Mouse (Mus musculus) kidney, embryonic 15.5 days (tissue): ENCODE data around the gene Rhou. TPM values are rescaled to one million over a fixed set of nuclear protein-coding genes. Genes with fewer than 3 reads are reported as not detected.
A peak's percentile ranks its signal among the peaks of the same experiment; 100 is the strongest.
"Not testable (repeated sequence)": the region's sequence is repeated elsewhere in the genome, so short reads cannot be mapped to it uniquely, and the experiment has no call there.

Experiments
- ATAC-seq: fragments of 200-750 bp; cut with Nextera tagmentation; replicated peaks from 2 replicates; pipeline ENCODE4 v1.8.0; 2017; ENCODE audit warnings: moderate TSS enrichment; ENCODE audit not compliant: low FRiP score
- H3K27ac ChIP-seq: fragments of 300-500 bp; sonication (generic); 2 replicates; pipeline ENCODE4 v1.5.1; 2015; ENCODE audit warnings: mild to moderate bottlenecking, inconsistent platforms
- H3K27me3 ChIP-seq: fragments of 300-500 bp; sonication (generic); 2 replicates; pipeline ENCODE4 v1.6.1; 2015; ENCODE audit warnings: inconsistent platforms
- H3K36me3 ChIP-seq: fragments of 300-500 bp; sonication (generic); 2 replicates; pipeline ENCODE4 v1.6.1; 2015; ENCODE audit warnings: inconsistent platforms
- H3K4me1 ChIP-seq: fragments of 300-500 bp; sonication (generic); 2 replicates; pipeline ENCODE4 v1.6.1; 2015; ENCODE audit warnings: inconsistent platforms
- H3K4me2 ChIP-seq: fragments of 300-500 bp; sonication (generic); 2 replicates; pipeline ENCODE4 v1.6.1; 2015; ENCODE audit warnings: moderate library complexity, mild to moderate bottlenecking, inconsistent platforms
- H3K4me3 ChIP-seq: fragments of 300-500 bp; sonication (generic); replicated peaks from 2 replicates; pipeline ENCODE4 v1.5.1; 2015; ENCODE audit warnings: mild to moderate bottlenecking, inconsistent platforms
- H3K9ac ChIP-seq: fragments of 300-500 bp; sonication (generic); 2 replicates; pipeline ENCODE4 v1.6.1; 2015; ENCODE audit warnings: mild to moderate bottlenecking, inconsistent platforms
- H3K9me3 ChIP-seq: fragments of 300-500 bp; sonication (generic); replicated peaks from 2 replicates; pipeline ENCODE4 v1.6.1; 2016; ENCODE audit warnings: inconsistent platforms
- WGBS: fragments of 180-500 bp; shearing (Covaris S2); methylation state at CpG from one replicate; pipeline ENCODE4 v1.1.7; 2015; ENCODE audit warnings: mixed read lengths; 5-methylcytosine and 5-hydroxymethylcytosine counted together
- polyA plus RNA-seq: library from polyadenylated mRNA; unstranded; fragments of >200 nt; fragmentation: Nextera tagmentation; extraction: Ambion mirVana; gene quantifications from 2 replicates; pipeline ENCODE4 v1.2.1, GENCODE M21; 2015

Gene Rhou
- polyA plus RNA-seq = 8.2 and 8.6 TPM in 2 replicates

DNA sequence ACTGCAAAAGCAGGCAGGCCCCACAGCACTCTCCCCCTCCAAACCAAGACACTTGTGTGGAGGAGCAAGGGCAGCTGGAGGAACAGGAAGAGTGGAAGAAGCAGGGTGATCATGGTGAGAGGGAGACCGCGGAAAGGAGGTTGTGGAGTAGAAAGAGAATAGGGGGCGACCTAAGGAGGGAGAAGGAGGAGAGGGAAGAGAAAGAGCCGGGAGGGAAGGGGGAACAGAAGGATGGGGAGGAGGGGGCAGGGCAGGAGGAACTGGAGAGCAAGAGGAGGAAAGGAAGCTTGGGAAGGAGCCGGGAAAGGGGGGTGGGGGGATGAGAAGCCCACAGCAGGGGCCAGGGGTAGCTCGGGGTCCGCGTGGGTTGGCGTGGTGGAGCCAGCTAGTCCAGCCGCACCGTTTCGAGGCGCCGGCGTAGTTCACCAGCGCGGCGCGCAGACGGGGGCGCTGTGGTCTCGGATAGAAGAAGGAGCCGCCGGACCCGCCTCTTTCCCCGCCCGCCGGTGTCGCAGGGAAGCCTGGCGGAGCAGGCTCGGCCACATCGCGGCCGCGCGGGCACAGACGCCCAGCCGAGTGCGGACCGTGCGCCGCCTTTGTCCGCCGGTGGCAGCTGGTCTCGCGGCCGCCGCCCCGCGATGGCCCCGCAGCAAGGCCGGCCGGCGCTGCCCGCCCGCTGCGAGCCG, at the start of gene Rhou:
Gene Rhou, plus strand, starts transcription at position 622 of the 686 bp plus-strand sequence.
- H3K9ac ChIP-seq = peak within 1 kb of the TSS; percentile 88
- peak within 1 kb of the TSS; percentile 93 for H3K27ac ChIP-seq
- peaks cover 43% of the 10 kb centered on the region for H3K4me1 ChIP-seq
- ATAC-seq = peak; percentile 87
- peaks cover 21% of the 10 kb centered on the region for H3K36me3 ChIP-seq
- no peaks in the 10 kb centered on the region for H3K9me3 ChIP-seq
- H3K27me3 ChIP-seq = no peaks in the 10 kb centered on the region
- under 1% methylated on average over 55 of the region's 58 CpGs for WGBS
- H3K4me2 ChIP-seq = peak within 1 kb of the TSS; percentile 81
- peak within 1 kb of the TSS; percentile 80 for H3K4me3 ChIP-seq

DNA sequence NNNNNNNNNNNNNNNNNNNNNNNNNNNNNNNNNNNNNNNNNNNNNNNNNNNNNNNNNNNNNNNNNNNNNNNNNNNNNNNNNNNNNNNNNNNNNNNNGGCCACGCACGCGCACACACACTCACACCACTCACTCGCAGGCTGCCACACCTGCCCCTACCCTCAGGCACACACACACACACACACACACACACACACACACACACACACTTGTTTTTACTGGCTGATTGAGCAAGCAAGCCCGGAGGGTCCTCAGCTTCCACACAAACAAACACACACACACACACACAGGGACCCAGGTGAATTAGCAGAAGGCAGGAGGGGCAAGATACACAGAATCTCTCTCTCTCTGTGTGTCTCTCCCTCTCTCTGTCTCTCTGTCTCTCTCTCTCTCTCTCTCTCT, 41.1 kb upstream of the Rhou start:
- not testable (repeated sequence) for H3K4me1 ChIP-seq, H3K4me2 ChIP-seq
- WGBS = 73% methylated on average over 2 of the region's 5 CpGs

DNA sequence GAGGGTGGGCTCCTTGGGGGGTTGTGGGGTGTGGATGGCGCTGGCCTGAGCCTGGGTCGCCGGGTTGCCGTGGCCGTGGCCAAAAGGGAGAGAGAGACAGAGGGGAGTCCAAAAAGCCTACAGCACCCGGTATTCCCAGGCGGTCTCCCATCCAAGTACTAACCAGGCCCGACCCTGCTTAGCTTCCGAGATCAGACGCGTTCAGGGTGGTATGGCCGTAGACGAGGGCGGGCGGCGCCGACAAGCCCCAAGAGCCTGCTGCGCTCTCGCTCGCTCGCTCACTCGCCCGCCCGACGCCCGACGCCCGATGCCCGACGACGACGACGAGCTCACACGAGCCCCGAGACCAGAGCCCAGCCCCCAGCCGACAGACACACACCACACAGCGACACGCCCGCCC, 30.2 kb upstream of the Rhou start:
- H3K4me2 ChIP-seq, H3K36me3 ChIP-seq, H3K4me1 ChIP-seq, H3K4me3 ChIP-seq, H3K27ac ChIP-seq, ATAC-seq, H3K9me3 ChIP-seq, H3K9ac ChIP-seq: not testable (repeated sequence)
- H3K27me3 ChIP-seq = peaks cover 36% of the 10 kb centered on the region
- no CpG with 5 or more reads among the region's 39 CpGs for WGBS

More for the DNA sequence above, 41.1 kb upstream of the Rhou start:
- not testable (repeated sequence) for H3K36me3 ChIP-seq, H3K4me3 ChIP-seq, H3K9ac ChIP-seq, H3K27ac ChIP-seq, H3K9me3 ChIP-seq, ATAC-seq, H3K27me3 ChIP-seq

DNA sequence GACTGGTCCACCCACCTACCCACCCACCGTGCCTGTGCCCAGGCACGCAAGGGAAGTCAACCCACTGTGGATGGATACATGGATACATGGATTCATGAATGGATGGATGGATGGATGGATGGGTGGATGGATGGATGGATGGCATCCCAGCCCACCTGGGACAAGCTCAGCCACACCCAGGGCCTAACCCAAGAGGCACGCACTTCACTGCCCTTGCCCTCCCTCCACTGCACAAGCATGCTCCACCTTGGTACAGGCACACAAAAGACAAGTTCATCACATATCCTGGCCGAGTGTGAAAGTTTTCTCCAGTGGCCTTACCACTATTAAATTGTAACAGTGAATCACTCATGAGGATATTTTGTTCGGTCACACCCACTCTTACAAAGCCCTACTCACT, 29.5 kb upstream of the Rhou start:
- no peaks in the 10 kb centered on the region for H3K9me3 ChIP-seq
- peaks cover 41% of the 10 kb centered on the region for H3K27me3 ChIP-seq
- no peak overlapping the region for H3K27ac ChIP-seq
- H3K4me2 ChIP-seq = no peak overlapping the region
- peaks cover 10% of the 10 kb centered on the region for H3K4me1 ChIP-seq
- no peak for ATAC-seq
- 60% methylated on average over 5 of the region's 5 CpGs for WGBS
- no peak overlapping the region for H3K4me3 ChIP-seq
- no peak overlapping the region for H3K9ac ChIP-seq
- H3K36me3 ChIP-seq = no peaks in the 10 kb centered on the region

DNA sequence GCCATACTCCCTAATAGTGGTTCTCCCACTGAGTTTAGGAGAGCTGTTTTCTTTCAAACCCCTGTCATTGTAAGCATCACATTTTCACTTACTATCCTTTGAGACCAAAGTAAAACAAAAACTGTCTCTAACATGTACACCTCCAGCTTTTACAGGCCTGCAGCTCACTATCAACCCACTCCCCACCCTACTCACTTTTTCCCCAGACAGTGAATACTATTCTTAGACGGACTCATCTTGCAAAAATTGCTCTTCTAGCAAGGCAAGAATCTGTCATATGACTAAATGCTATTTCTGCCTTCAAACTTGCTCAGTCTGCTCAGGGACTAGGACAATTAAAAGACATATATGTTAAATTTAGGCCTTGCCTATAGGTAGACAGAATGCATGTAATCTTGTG, 29.0 kb upstream of the Rhou start:
- no peak for ATAC-seq
- peaks cover 12% of the 10 kb centered on the region for H3K4me1 ChIP-seq
- H3K4me3 ChIP-seq = no peak overlapping the region
- H3K36me3 ChIP-seq = no peaks in the 10 kb centered on the region
- WGBS = 64% methylated on average over 1 of the region's 1 CpGs
- H3K27ac ChIP-seq = no peak overlapping the region
- H3K9ac ChIP-seq = no peak overlapping the region
- peaks cover 45% of the 10 kb centered on the region for H3K27me3 ChIP-seq
- no peaks in the 10 kb centered on the region for H3K9me3 ChIP-seq
- H3K4me2 ChIP-seq = no peak overlapping the region

DNA sequence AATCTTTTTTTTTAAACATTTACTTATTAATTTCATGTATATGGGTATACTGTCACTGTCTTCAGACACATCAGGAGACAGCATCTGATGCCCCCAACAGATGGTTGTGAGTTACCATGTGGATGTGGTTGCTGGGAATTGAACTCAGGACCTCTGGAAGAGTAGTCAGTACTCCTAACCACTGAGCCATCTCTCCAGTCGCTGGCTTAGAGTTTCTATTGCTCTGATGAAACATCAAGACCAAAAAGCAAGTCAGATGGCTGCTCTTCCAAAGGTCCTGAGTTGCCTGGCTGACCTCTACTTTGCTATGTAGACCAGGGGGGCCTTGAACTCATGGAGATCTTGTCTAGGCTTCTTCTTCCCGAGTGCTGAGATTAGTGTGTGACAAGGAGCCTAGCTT, 28.0 kb upstream of the Rhou start:
- Histone ChIP-seq H3K4me1 (peaks cover 18% of the 10 kb centered on the region), H3K4me3 (no peak overlapping the region), H3K9ac (no peak overlapping the region), H3K9me3 (no peaks in the 10 kb centered on the region), H3K36me3 (no peaks in the 10 kb centered on the region), H3K27me3 (peaks cover 49% of the 10 kb centered on the region), H3K27ac (no peak overlapping the region), H3K4me2 (no peak overlapping the region)
- 27% methylated on average over 2 of the region's 2 CpGs for WGBS
- no peak for ATAC-seq

DNA sequence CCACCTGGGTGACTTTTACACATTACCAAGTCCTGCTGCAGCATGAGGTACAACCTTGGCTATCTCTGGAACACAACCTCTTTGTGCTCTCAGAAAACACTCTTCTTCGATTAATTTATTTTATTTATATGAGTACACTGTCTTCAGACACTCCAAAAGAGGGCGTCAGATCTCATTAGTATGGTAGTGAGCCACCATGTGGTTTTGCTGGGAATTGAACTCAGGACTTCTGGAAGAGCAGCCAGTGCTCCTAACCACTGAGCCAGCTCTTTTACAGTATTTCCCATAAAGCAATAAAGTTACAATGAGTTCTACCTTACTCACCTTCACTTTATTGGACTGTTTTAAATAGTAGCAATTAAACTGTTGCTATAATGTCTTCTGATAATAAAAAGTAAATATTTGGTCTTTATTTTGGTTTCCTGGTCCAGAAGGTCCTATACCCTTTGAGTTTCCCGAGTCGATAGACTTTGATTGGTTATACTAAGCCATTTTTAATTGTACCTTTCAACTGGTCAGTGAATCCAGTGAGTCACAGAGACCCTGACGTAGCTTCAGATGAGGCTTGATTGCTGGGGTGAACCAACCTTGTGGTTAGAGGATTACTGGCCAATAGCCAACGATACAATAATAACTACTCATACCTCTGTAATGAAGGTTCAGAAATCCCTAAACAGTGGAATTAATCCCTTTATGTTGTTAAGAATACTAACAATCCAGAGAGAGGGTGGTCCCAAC, 26.1 kb upstream of the Rhou start:
- Histone ChIP-seq H3K36me3 (no peaks in the 10 kb centered on the region), H3K9ac (no peak overlapping the region), H3K27ac (no peak overlapping the region), H3K4me1 (peaks cover 25% of the 10 kb centered on the region), H3K9me3 (no peaks in the 10 kb centered on the region), H3K27me3 (peaks cover 51% of the 10 kb centered on the region), H3K4me3 (no peak overlapping the region), H3K4me2 (no peak overlapping the region)
- ATAC-seq = no peak
- 64% methylated on average over 6 of the region's 6 CpGs for WGBS

DNA sequence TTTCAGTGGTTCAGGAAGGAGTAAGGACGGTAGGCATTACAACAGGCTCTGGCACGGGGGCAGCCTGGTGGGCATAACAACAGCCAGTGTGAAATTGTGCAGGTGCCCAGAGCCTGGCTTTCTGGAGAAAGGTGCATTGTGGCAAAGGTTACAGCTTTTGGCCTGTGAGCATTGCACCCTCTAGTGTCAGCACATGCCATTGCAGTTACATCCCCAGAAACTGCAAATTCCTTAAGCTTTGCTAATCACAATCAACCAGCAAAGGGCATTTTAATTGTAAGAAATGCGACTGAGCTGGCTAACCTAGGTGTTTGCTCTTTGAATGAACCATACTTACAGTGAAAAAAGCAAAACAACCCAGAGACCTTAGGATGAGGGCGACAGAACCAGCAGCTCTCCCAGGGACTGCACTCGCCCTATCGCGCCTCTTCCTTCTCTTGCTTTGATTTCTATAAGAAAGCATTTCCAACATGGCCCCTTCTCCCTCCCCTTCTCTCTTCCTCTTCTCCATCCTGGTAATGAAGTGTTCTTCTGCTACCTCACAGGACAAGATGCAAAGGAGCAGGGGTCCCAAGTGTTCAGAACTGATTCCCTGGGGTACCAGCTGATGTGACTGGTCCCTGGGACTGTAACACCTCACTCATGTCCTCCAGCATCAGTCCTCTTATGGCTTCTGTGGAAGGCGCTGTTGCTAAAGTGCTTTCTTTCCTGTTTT, 25.3 kb upstream of the Rhou start:
- no peak overlapping the region for H3K9ac ChIP-seq

DNA sequence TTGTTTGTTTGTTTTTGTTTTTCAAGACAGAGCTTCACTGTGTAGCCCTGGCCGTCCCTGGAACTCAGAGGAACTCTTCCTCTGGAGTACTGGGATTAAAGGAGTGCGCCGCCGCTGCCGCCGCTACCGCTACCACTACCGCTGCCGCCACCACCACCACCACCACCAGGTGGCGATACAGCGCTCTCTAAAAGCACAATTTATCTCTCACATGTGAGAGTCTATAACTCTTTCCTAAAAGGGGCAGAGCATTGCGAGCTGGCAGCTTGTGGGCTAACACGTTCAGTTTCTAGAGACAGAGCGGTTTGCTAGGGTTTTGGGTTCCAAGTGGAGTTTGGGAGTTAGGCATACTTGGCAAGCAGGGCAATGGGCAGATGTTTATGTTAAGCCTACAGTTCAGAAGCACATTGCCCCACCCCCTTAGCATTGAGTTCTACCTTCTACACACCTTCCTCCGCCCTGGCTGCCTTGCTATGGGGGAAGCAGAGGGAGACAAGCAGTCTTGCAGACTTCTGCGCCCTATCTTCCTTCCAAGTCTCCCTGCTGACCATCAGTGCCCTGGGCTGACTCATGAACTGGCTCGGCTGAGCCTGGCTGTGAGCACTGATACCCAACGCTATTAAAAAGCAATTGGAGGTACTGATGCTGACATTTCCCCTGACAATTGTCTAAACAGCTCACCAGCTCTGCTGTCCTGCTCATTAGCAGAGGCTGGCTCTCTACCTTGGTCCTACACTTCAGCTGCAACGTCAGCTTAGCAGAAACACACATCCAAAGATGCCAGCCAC, 24.6 kb upstream of the Rhou start:
- peaks cover 51% of the 10 kb centered on the region for H3K27me3 ChIP-seq
- 0 out of 2 replicates have a peak, but pooled peaks have one; percentile 47 for ATAC-seq
- peak overlapping the region; percentile 36 for H3K4me3 ChIP-seq
- peak overlapping the region; percentile 70 for H3K4me2 ChIP-seq
- H3K27ac ChIP-seq = no peak overlapping the region
- no peaks in the 10 kb centered on the region for H3K36me3 ChIP-seq
- H3K4me1 ChIP-seq = peaks cover 25% of the 10 kb centered on the region
- H3K9me3 ChIP-seq = no peaks in the 10 kb centered on the region
- WGBS = 10% methylated on average over 19 of the region's 19 CpGs
- no peak overlapping the region for H3K9ac ChIP-seq

More for the DNA sequence above, 25.3 kb upstream of the Rhou start:
- 3% methylated on average over 8 of the region's 8 CpGs for WGBS
- H3K36me3 ChIP-seq = no peaks in the 10 kb centered on the region
- H3K4me3 ChIP-seq = peak overlapping the region; percentile 36
- peaks cover 51% of the 10 kb centered on the region for H3K27me3 ChIP-seq
- ATAC-seq = no peak
- H3K4me1 ChIP-seq = peaks cover 25% of the 10 kb centered on the region
- H3K27ac ChIP-seq = no peak overlapping the region
- peak overlapping the region; percentile 70 for H3K4me2 ChIP-seq
- no peaks in the 10 kb centered on the region for H3K9me3 ChIP-seq

DNA sequence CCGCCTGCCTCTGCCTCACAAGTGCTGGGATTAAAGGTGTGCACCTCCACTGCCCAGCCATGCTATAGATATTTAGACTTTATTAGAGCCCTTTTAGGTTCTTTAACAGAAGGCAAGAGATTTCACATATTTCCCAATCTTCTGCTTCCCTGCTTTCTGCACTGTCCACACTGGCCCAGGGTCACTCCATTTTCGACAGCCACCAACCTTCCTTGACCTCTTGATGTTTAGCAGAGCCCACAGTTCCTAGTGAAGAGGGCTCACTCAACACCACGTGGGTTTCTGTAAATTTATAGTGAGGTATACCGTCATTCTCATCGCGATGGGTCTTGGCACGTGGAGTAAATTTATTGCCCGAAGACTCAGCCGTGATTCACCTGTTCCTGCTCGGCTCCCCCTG, 23.7 kb upstream of the Rhou start:
- peak overlapping the region; percentile 46 for H3K4me2 ChIP-seq
- H3K9ac ChIP-seq = no peak overlapping the region
- WGBS = 29% methylated on average over 10 of the region's 10 CpGs
- ATAC-seq = no peak
- H3K4me1 ChIP-seq = peaks cover 25% of the 10 kb centered on the region
- H3K9me3 ChIP-seq = no peaks in the 10 kb centered on the region
- no peaks in the 10 kb centered on the region for H3K36me3 ChIP-seq
- 0 out of 2 replicates have a peak overlapping the region, but pooled peaks have one; percentile 21 for H3K4me3 ChIP-seq
- H3K27ac ChIP-seq = no peak overlapping the region
- peaks cover 42% of the 10 kb centered on the region for H3K27me3 ChIP-seq

DNA sequence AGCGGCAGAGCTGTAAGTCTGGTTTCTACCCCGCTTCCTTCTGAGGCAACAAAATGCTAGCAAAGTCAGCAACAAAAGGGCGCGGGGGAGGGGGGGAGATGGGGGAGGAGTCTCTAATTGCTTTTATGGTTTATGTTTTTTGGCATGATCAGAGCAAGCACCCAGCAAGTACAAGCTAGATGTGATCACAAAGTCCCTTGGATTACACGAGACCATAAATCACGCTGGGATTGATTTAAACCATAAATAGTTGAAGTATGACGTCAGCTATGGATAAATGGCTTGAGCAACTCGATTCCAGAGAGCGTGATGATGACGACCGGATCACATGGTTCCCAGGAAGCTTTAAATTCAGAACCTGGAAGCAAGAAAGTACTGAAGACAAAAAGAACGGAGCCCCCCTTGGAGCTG, 22.9 kb upstream of the Rhou start:
- Histone ChIP-seq H3K4me1 (peaks cover 25% of the 10 kb centered on the region), H3K4me2 (peak overlapping the region; percentile 46), H3K27ac (no peak overlapping the region), H3K27me3 (peaks cover 36% of the 10 kb centered on the region), H3K36me3 (no peaks in the 10 kb centered on the region), H3K4me3 (peak overlapping the region; percentile 21), H3K9ac (no peak overlapping the region), H3K9me3 (no peaks in the 10 kb centered on the region)
- no peak for ATAC-seq
- WGBS = 26% methylated on average over 12 of the region's 12 CpGs
